ENCODE assay signal across 9 mouse cellular contexts in the genomic region with DNA sequence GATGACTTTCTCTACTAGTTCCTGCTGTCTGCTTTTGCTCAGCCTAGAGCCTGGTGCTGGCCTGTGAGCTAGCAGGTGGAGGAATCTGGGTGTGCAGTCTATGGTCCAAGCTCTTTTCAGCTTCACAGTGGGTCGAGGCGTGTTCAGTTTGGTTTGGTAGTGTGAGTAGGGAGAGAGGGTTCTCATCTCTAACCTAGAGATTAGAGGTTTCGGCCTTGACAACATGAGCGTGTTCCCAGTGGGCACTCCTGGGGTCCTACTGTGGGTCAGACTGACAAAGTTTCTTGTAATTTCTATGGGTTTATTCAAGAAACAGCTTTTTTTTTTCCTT. TPM values are rescaled to one million over a fixed set of nuclear protein-coding genes. Genes with fewer than 3 reads are reported as not detected.
DNase-seq lines count a peak whose midpoint lies in the region; ATAC-seq and TF ChIP-seq lines count a peak whose summit lies in the region.
"Had no signal": no experiment of that assay in that cellular context is flagged by ENCODE, and none has a peak within 500 bp of the region (broad histone marks: within the 10 kb centered on the region; RNA-seq: fewer than 3 reads in every experiment).

No protein-coding gene starts in this region.

- peaks cover 20% of the 10 kb centered on the region; the same call in 1 of the 2 replicates for H3K4me1 ChIP-seq in kidney, adult 2 months (ENCODE audit: control insufficient read depth, insufficient read depth, low read length)
- peaks cover 33% of the 10 kb centered on the region for H3K4me1 ChIP-seq in embryonic facial prominence, embryonic 12.5 days
- H3K4me1 ChIP-seq in hindbrain, embryonic 15.5 days (replicated peaks) = peaks cover 45% of the 10 kb centered on the region
- peaks cover 13% of the 10 kb centered on the region for H3K4me1 ChIP-seq in midbrain, embryonic 14.5 days (ENCODE audit: control insufficient read depth, insufficient read depth, low read length)

- peak overlapping the region; percentile 90 for H3K27ac ChIP-seq in kidney, adult 2 months (ENCODE audit: insufficient read depth, low read depth, low read length)
- peak overlapping the region; percentile 46; the same call in 1 of the 2 replicates for H3K27ac ChIP-seq in embryonic facial prominence, embryonic 12.5 days
- H3K27ac ChIP-seq in hindbrain, embryonic 15.5 days (replicated peaks) = peak overlapping the region; percentile 54; the same call in 1 of the 2 replicates
- no peak overlapping the region for H3K27ac ChIP-seq in midbrain, embryonic 14.5 days (replicated peaks; ENCODE audit: low read depth, low read length)
- H3K27ac ChIP-seq: macrophage had no signal

- no peak for ATAC-seq in embryonic facial prominence, embryonic 12.5 days (ENCODE audit: insufficient number of reproducible peaks, insufficient read depth, low FRiP score, low TSS enrichment)
- no peak for ATAC-seq in hindbrain, embryonic 15.5 days (ENCODE audit: low FRiP score, low read depth)
- no peak for ATAC-seq in midbrain, embryonic 14.5 days (ENCODE audit: low FRiP score, low TSS enrichment)
- no peak for ATAC-seq in erythroid progenitor cell, adult 5-6 weeks (replicated peaks; ENCODE audit: low FRiP score, poor library complexity, severe bottlenecking)

- TF ChIP-seq CTCF in kidney, adult 2 months (conservative IDR thresholded peaks at IDR 0.05; ENCODE audit: insufficient read depth, insufficient read length, low read depth, low read length) = no peak

- peak overlapping the region; percentile 95 for H3K4me3 ChIP-seq in kidney, adult 2 months (ENCODE audit: insufficient read depth, low read depth, low read length)
- peak overlapping the region; percentile 71 for H3K4me3 ChIP-seq in embryonic facial prominence, embryonic 12.5 days
- peak overlapping the region; percentile 45 for H3K4me3 ChIP-seq in hindbrain, embryonic 15.5 days
- H3K4me3 ChIP-seq in midbrain, embryonic 14.5 days (replicated peaks; ENCODE audit: low read depth, low read length) = 0 out of 2 replicates have a peak overlapping the region, but pooled peaks have one; percentile 49

- H3K4me2 ChIP-seq in embryonic facial prominence, embryonic 12.5 days (replicated peaks) = peak overlapping the region; percentile 73
- H3K4me2 ChIP-seq in hindbrain, embryonic 15.5 days = peak overlapping the region; percentile 79
- peak overlapping the region; percentile 97 for H3K4me2 ChIP-seq in midbrain, embryonic 14.5 days (ENCODE audit: low read length)

- H3K9ac ChIP-seq in embryonic facial prominence, embryonic 12.5 days = peak overlapping the region; percentile 79
- peak overlapping the region; percentile 59; the same call in 1 of the 2 replicates for H3K9ac ChIP-seq in hindbrain, embryonic 15.5 days
- no peak overlapping the region for H3K9ac ChIP-seq in midbrain, embryonic 14.5 days (replicated peaks; ENCODE audit: low read length)

- 10% methylated on average over 4 of the region's 4 CpGs for WGBS in kidney, adult 2 months
- 63% methylated on average over 4 of the region's 4 CpGs for WGBS in embryonic facial prominence, embryonic 12.5 days
- 61% methylated on average over 4 of the region's 4 CpGs for WGBS in hindbrain, embryonic 15.5 days
- 73% methylated on average over 4 of the region's 4 CpGs for WGBS in midbrain, embryonic 14.5 days

- H3K27me3 ChIP-seq in kidney, adult 2 months (replicated peaks; ENCODE audit: control insufficient read depth, insufficient read depth, low read length) = no peaks in the 10 kb centered on the region
- H3K27me3 ChIP-seq in embryonic facial prominence, embryonic 12.5 days = 0 out of 2 replicates have a peak, but pooled peaks cover 3% of the 10 kb centered on the region
- peaks cover 5% of the 10 kb centered on the region for H3K27me3 ChIP-seq in hindbrain, embryonic 15.5 days
- H3K27me3 ChIP-seq in midbrain, embryonic 14.5 days (ENCODE audit: control insufficient read depth, insufficient read depth, low read length) = peaks cover 14% of the 10 kb centered on the region; the same call in 1 of the 2 replicates

- DNase-seq in kidney, adult 2 months = no peak
- DNase-seq in kidney, adult 11 months = no peak
- no peak for DNase-seq in midbrain, embryonic 14.5 days
- DNase-seq in adrenal gland, postnatal 25 days = no peak
- no peak for DNase-seq in thymus, postnatal 4 days

- H3K9me3 ChIP-seq in embryonic facial prominence, embryonic 12.5 days = no peaks in the 10 kb centered on the region
- no peaks in the 10 kb centered on the region for H3K9me3 ChIP-seq in hindbrain, embryonic 15.5 days
- H3K9me3 ChIP-seq in midbrain, embryonic 14.5 days (ENCODE audit: control insufficient read depth, low read length) = no peaks in the 10 kb centered on the region

- peaks cover 21% of the 10 kb centered on the region for H3K36me3 ChIP-seq in kidney, adult 2 months (ENCODE audit: control insufficient read depth, insufficient read depth, low read length)
- peaks cover 10% of the 10 kb centered on the region; the same call in 1 of the 2 replicates for H3K36me3 ChIP-seq in embryonic facial prominence, embryonic 12.5 days
- H3K36me3 ChIP-seq in hindbrain, embryonic 15.5 days = no peaks in the 10 kb centered on the region
- H3K36me3 ChIP-seq in midbrain, embryonic 14.5 days (ENCODE audit: control insufficient read depth, insufficient read depth, low read length) = no peaks in the 10 kb centered on the region

- TF ChIP-seq POLR2A in kidney, adult 2 months (IDR thresholded peaks at IDR 0.05; ENCODE audit: low read depth, low read length) = no peak

RNA-seq across cellular contexts. Expression of gene Timp3, which starts 2.1 kb away (rescaled TPM):
- 609 and 859 TPM in 2 replicates for polyA plus RNA-seq in kidney, adult 2 months (2012; rRNA removed)
- 66.3 and 66.4 TPM in 2 replicates for polyA plus RNA-seq in embryonic facial prominence, embryonic 12.5 days (2016; fragmentation: Nextera tagmentation; extraction: Ambion mirVana)
- 42.2 and 47.0 TPM in 2 replicates for polyA plus RNA-seq in hindbrain, embryonic 15.5 days (2015; fragmentation: Nextera tagmentation; extraction: Ambion mirVana)
- polyA plus RNA-seq in midbrain, embryonic 14.5 days (2014; fragmentation: Nextera tagmentation; extraction: Ambion mirVana) = 13.2 and 23.5 TPM in 2 replicates
- total RNA-seq in adrenal gland, postnatal 25 days (2021) = 388 and 389 TPM in 2 replicates
- 0.72 TPM in 1 of 2 replicates, not detected in the other for total RNA-seq in erythroid progenitor cell, adult 5-6 weeks (2015; ENCODE audit: low replicate concordance)
- total RNA-seq in erythroid progenitor cell, adult 5-6 weeks (2017; ENCODE audit: low replicate concordance) = 0.64 TPM in 1 of 2 replicates, not detected in the other

Comparison
In these comparisons a context has a peak if more than half of its experiments do, and no peak if none do; other contexts are left out.
1. H3K4me3 ChIP-seq: peak in every context shown above with its lines; median percentile 95 in kidney, adult 2 months; 71 in embryonic facial prominence, embryonic 12.5 days; 49 in midbrain, embryonic 14.5 days; 45 in hindbrain, embryonic 15.5 days.